Mouse (Mus musculus) erythroblast, embryonic 14.5 days (primary cell): ENCODE measurements at regions not wholly inside any gene's neighbourhood (a gene's known extent, or its start where the extent isn't known, plus 50 kb on each side); places are given as distances from the start of the nearest gene placed in this dataset.

Experiments
- GATA1 ChIP-seq: IDR thresholded peaks from 2 replicates; pipeline ENCODE4 v1.6.1; 2012; ENCODE audit warnings: low read length, inconsistent platforms, mixed read lengths
- TAL1 ChIP-seq: IDR thresholded peaks from 3 replicates; pipeline ENCODE4 v1.6.1; 2012; ENCODE audit warnings: low read length, inconsistent platforms, mixed read lengths

DNA sequence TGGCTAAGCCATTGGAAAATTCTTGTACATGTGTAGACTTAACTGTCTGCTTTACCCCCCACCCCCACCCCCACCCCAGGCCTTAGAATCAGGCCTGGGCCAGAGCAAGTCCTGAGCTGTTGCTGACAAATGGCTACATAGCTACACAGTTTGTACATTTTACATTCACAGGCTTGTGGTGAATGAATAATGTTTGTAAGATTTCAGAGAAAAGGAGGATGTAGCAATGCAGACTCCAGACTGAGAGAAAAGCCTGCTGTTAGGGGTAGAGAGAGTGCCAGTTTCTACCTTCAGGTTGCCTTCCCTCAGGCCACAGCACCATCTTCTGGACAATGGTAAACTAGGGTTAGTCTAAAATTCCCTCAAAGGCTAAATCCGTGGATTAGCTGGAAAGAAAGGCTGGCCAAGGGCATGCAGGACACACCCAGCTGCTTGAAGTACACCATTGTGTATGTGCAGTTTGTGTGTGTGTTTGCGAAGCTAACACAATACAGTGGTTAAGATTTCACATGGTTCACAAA is 94.5 kb upstream of the Zfp706 start:
- TF ChIP-seq GATA1 (no peak), TAL1 (no peak)
